Mouse (Mus musculus) lung, adult 2 months (tissue): ENCODE measurements around the gene Foxn3.

Source experiments
- CTCF ChIP-seq: fragments of 200-500 bp; IDR thresholded peaks from 2 replicates; pipeline ENCODE4 v1.5.1; 2011; ENCODE audit warnings: mild to moderate bottlenecking, low read length, control low read depth; ENCODE audit not compliant: insufficient read depth
- POLR2A ChIP-seq: fragments of 200-500 bp; IDR thresholded peaks from 2 replicates; pipeline ENCODE4 v1.6.1; 2011; ENCODE audit warnings: low read depth, mild to moderate bottlenecking, control low read depth, low read length, borderline replicate concordance; ENCODE audit errors: extremely low read depth

GRCm38 (mm10) chr12:99314817-99315216, 248.6 kb downstream of the Foxn3 start:
- TF ChIP-seq CTCF, result no peak
- no peak for TF ChIP-seq POLR2A
